Mouse (Mus musculus) left cerebral cortex, adult 9 months (tissue): ENCODE measurements around the gene Mbd3.

Source experiments
- DNase-seq, 2 experiments: peaks; one replicate each; pipeline ENCODE4 v3.0.0; 2022; ENCODE audit warnings: low spot score in 2 of 2

Gene Mbd3

DNA sequence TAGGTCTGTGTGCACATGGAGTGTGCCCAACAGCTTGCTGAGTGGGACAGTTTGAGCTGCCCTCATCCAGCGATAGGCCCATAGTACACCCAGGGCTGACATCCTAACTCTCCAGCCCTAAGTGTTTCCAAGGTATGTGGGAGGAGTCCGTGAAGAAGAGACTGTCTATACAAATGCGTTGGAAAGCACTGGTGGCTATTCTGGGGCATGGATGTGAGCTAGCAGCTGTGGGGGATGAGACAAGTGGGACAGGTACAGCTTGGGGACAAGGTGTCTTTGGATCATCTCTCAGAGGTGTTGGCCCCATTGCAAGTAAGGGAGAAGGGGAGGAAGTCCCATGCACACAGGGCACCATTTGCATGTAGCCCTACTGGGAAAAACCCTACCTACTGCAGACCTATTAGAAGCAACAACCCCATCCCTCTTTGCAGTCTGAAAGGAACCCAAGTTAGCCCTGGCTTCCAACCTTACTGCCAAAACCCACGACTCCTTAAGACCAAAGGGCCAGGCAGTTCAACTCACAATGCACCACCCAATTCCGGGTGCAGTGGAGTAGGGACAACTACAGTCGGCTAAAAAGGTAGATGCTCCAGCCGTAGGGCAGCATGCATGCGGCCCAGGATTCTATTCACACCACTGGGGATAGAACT, 1.7 kb downstream of the Mbd3 start:
- DNase-seq, result no peak

DNA sequence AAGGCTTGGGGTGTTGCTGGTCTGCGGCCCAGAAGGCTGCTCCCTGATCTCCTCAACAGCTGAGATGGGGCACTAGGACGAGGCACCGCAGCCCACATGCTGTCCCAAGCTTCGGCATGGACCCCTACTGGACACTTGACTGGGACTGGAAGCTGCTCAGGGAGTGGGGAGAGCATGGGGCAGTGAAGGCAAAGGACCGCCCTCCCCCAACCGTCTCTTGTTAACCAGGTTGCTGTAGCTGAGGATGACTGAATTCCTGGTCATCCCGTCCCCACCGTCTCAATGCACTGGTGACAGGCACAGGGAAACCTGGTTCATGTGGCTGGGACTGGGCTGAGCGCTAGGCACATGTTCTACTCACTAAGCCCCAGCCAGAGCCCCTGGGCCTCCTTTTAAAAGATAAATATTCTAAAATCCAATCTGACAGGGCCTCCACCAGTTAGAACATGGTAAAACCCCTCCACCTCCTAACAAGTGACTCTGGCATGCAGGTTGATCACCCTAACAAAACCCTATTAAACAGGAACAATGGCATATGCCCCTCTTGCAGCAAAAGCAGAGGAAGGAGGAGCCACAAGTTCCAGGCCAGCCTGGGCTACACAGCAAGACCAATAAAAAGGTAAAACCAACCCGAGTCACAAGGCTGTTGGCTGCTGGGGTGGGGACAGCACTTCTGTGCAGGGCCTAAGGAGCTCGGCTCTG, 2.4 kb downstream of the Mbd3 start:
- DNase-seq, result no peak

GRCm38 (mm10) chr10:80395025-80395627, 4.2 kb downstream of the Mbd3 start:
- no peak for DNase-seq

- DNase-seq, result no peak
Measured at GRCm38 (mm10) chr10:80392687-80393086, 6.7 kb downstream of the Mbd3 start.

DNA sequence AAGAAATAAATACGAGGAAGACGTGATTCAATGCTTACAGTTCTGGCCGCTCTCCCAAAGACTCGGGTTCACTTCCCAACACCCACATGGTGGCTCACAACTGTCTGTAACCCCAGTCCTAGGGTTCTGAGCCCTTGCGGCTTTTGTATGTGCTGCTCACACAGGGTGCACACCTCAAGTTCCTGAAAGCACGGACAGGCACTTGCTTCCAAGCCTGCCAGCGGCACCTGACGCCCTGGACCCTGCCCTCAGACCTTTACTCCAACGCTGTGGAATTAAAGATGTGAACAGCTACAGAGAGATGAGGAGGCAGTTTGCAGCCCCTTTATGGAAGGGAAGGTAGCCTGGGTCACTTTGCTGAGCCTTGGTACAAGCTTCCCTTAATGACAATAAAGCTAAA, 8.7 kb downstream of the Mbd3 start:
- no peak for DNase-seq

DNA sequence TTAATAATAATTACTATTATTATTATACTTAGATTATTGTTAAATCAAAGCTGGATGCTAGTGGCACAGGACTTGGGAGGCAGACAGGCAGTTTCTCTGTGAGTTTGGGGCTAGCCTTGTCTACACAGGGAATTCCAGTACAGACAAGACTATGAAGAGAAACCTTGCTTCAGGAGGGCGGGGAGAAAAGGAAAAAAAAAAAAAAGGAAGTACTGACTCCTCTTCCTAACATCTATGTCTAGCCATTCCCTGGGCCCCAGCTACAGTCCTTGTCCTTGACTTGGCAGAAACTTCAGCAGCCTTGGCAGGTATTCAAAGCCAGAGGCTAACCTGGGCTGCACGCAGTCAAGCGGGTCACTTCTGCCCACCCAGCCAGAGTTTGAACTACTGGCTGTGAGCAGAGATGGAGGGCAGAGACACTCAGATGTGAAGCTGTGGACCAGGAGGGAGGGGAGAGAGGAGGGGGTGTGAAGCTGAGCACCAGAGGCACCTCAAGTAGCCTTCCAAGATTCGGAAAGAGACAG, 10.1 kb downstream of the Mbd3 start:
- DNase-seq, result no peak

DNA sequence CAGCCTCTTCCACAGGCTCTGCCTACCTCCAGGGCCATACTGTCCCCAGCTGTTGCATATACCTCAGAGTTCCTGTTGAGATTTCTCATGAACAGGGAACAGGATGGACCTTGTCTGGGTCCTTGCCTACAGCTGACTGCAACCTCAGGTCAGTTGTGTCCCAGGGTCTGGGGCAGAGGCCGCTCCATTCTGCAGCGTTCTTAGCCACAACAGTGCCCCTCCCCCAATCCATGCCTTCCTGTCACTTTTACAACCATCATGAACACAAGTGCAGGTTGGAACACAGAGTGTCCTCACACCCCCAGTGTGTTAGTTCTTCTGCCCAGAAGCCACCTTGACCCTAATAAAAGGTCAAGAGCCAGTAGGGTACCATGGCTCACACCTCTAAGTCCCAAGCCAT, 10.6 kb downstream of the Mbd3 start:
- DNase-seq, result no peak

DNA sequence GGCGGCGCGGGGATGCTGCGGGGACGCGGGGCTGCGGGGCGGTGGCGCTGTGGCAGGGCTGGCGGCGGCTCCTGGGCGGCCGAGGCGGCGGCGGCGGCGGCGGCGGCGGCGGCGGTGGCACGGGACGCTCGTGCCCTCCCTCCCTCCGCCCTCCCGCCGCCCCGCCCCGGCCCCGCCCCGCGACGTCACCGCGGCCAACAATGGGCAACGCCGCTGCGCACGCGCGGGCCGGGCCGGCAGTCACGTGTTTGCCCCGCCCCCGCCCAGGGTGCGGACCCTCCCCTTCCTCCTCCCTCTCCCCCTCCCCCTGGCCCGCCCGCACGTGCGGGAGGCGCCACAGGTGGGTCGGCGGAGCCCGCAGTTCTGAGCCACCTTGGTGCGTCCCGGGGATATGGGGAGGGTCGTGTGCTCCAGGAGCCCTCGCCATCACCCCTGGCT, 11.8 kb downstream of the Mbd3 start, which contains the start of gene Mex3d:
TSS of gene Mex3d (minus strand) at position 138 of the 438 bp plus-strand sequence.
- DNase-seq, result peak in 1 of 2 experiments; percentile 68

- no peak for DNase-seq
Measured at GRCm38 (mm10) chr10:80386735-80387471, 12.4 kb downstream of the Mbd3 start.

DNA sequence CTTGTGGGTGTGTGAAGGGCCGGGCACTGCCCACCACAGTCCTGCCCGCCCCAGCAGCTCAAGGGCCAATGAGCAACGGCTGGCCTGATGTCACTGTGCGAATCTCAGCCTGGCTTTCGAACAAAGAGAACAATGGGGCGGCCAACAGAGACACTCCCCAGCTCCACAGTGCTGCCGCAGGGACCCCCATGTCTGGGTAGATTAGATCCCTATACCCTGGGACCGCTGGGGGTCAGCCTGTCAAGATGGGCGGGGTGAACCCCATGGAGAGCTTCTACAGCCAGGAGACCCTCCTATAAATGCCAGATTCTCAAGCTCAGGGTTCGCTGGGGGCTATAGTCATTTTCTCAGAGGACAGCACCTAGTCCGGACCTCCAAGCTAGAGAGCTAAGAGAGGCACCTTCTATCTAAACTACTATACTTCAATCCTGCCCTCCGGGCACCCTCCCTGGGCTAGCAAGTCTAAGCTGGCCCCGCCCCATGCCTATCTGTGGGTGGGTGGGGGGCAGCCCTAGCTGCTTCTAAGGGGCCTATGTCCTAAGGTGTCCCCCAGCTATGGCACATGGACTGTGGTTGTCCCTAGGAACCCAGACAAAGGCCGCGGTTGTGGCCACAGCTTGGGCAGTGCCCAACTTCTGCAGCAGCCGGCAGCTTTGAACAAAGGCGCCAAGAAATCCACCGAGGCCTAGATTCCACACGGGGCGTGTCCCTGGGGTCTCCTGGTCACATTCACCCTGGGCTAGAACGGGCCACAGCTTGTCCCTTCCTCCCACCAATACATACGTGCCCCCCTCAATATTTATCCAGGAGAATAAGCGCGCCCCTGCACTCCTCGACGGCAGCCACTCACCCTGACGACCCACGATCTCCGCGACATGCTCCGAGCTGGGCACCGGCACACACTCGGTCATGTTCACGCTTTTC, 13.3 kb downstream of the Mbd3 start:
- DNase-seq, result no peak

DNA sequence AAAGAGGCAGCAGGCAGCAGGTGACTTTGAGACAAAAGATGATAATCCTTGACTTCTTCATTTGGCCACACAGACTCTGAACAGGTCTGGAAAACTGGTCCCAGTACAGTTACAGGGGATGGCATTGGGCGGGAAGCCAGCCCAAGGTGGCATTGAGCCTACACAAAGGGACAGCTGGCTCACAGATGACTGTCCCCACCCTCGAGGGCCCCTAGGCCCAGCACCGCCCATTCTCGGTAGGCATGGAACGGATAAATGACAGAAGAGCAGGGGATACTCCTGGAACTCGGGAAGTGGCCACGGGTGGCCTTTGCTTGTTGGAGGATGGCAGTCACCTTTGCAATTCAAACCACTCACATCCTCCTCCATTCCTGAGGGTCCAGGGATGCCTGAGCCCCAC, 14.0 kb downstream of the Mbd3 start:
- DNase-seq, result no peak

DNA sequence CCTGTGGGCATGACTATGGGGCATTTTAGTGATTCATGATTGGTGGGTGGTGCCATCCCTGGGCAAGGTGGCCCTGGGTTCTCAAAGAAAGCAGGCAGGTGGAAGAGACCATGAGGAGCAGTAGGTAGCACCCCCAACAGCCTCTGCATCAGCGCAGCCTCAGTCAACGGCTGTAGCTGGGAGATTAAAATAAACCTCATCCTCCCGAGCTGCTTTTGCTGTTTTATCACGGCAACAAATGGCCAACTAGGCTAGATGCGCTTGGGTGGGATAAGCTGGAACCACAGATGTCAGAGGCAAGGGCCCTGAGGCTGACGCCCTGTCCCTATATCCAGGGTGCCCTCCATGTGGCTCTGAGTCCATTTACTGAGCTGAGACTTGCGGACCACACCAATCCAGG, 14.6 kb downstream of the Mbd3 start:
- no peak for DNase-seq

- DNase-seq, result no peak
Measured at GRCm38 (mm10) chr10:80384115-80384639, 15.2 kb downstream of the Mbd3 start.

- no peak for DNase-seq
Measured at GRCm38 (mm10) chr10:80383431-80383830, 15.9 kb downstream of the Mbd3 start.

- no peak for DNase-seq
Measured at GRCm38 (mm10) chr10:80382641-80383365, 16.5 kb downstream of the Mbd3 start.

GRCm38 (mm10) chr10:80377716-80378115, 21.6 kb downstream of the Mbd3 start:
- DNase-seq, result no peak

- peak in 1 of 2 experiments; percentile 92 for DNase-seq
Measured at GRCm38 (mm10) chr10:80376160-80376559, 23.2 kb downstream of the Mbd3 start.

DNA sequence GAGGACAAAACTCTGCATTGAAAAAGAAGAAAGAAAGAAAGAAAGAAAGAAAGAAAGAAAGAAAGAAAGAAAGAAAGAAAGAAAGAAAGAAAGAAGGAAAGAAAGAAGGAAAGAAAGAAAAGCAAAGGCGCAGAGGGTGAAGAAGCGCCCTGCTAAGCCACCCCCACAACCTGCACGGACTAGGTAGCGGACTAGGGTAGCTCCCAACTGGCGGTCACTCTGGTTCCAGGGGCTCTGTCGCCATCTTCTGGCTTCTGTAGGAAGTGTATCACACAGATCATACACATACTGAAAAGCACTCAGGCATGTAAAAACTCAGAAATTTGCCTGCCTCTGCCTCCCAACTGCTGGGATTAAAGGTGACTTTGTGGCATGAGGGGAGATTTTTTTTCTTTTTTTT, 25.3 kb downstream of the Mbd3 start:
- DNase-seq, result peak in 1 of 2 experiments; percentile 85

DNA sequence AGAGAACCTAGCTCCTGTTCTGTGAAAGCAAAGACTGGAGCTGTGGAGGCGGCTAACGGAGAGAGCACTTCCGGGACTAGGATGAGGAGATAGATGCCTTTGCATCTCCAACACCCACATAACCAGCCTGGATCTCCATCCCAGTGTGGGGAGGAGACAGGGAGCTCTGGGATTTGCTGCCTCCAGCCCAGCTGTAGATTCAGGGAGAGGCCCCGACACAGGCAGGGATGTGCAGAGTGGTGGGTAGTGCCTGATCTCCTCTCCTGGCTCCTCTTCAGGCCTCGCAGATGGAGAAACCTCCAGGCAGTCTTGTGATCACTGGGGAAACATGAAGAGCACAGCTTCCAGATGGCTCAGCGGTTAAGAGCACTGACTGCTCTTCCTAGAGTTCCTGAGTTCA, 26.6 kb downstream of the Mbd3 start:
- DNase-seq, result peak in 1 of 2 experiments; percentile 63

GRCm38 (mm10) chr10:80371983-80372382, 27.4 kb downstream of the Mbd3 start:
- DNase-seq, result no peak
